Mouse (Mus musculus) layer of hippocampus, adult 8-10 months (tissue): ENCODE data around the gene Wdr25. TPM values are rescaled to one million over a fixed set of nuclear protein-coding genes. Genes with fewer than 3 reads are reported as not detected.

Experiments used
- DNase-seq, 2 experiments: peaks; one replicate each; pipeline ENCODE4 v3.0.0; 2022; ENCODE audit warnings: low spot score in 2 of 2
- total RNA-seq, 4 experiments: library from RNA; stranded (reverse); gene quantifications; 2 replicates each; pipeline ENCODE4 v1.2.4; 2022

The Wdr25 gene
- total RNA-seq, 4 experiments from 2014 or later: 9.9 to 15.6 (median 12.6) TPM

DNA sequence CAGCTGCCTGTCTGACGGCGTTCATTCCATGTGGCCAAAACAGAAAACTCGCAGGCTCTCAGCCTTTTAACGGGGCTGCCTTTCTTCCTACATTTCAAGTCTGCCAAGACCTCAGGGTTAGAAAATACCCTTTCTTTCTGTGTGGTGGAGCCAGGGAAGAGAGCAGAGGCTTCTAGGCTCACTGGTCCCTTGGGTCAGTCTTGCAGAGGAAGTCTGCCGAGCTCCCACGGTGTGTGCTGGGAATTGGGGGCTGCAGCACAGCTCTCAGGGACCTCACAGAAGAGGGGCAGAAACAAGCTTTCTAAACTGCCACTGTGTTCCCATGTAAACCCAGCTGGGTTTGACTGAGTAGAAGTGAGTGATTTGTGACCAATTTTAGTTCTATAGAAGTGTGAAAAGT is 40.8 kb downstream of the Wdr25 start:
- DNase-seq: no peak

DNA sequence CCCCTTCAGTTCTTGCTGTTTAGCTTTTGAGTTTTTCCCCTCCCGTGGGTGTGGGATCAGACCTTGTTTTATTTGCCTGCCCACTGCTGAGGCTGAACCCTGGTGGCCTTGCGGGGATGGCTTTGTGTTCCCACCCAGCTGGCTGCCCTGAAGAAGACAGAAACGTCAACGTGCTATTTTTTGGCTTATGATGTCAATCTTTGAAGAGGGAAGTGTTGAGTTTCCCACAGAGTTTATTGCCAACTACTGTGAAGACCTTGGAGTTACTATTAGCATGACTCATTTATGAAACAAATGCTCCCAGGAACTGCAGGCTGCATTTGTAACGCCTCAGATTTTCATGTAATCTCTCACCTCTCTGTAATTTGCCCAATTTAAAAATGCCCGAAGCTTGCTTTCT is 43.4 kb downstream of the Wdr25 start:
- DNase-seq: no peak

DNA sequence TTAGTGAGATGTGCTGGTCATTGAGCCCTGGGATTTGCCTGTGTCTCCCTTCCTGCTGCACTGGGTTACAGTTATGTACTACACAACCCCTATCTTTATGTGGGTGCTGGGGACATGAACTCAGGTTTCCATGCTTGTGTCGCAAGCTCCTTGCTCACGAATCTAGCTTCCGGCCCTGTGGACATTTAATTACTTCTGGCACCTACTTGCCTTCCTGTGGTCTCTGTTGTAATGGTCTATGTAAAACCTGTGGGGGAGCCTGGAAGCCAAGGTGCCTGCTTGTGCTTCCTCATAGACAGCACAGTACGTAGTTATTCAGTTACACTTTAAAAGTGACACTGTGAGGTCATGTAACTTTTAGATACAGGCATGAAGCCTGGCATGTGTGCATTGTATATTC is 44.1 kb downstream of the Wdr25 start:
- DNase-seq: no peak

DNA sequence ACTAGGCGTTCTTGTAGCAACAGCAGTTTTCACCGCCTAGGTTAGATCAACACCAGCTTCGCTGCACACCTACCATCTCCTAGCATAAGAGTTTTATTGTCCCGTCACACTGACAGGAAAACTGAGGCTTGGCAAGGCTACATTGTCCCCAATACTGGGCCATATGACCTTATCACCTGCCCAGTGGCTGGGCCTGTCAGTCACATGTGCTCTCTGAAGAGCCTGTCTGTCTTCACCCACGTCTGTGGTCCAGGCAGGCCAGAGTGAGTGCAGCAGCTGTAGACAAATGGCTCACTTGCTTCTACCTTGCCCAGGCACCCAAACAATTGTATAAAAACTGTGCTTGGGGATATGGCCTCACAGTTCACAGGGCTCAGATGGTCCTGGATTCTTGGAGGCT is 45.4 kb downstream of the Wdr25 start:
- no peak for DNase-seq

DNA sequence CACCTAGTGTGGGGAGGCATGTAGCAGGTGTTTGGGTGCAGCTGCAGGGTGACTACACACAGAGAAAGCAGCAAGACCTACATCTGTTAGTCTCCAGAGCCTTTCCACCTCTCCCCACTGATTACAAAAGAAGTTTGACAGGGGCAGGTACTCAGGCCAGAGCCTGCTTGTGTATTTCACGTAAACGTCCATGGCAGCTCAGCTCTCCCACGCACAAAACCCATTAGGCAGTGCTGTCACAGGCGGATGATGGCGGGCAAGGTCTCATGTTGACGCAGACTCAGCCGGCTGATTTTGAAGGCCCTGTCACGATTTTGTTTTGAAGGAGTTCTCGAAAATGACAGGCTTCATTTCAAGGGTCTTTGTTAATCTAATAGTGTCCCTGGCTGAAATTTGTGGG is 45.9 kb downstream of the Wdr25 start:
- DNase-seq: no peak

DNA sequence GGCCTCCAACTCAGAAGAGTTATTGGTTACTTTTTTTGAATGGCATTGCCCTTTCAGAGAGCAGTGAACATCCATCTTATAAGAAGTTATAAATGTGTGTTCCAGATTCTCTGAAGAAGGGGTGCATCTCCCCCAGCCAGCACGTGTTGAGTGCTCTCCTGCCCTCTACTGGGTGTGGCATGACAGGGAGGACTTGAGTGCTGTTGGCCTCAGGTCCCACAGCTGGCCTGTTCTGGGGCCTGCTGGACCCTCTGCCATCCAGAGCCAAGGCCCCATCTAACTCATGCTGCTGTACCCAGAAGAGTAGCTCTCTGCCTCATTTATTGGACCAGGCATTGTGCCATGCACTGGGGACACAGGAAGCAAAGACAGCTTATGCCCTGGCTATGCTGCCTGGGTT is 46.8 kb downstream of the Wdr25 start:
- DNase-seq: no peak

DNA sequence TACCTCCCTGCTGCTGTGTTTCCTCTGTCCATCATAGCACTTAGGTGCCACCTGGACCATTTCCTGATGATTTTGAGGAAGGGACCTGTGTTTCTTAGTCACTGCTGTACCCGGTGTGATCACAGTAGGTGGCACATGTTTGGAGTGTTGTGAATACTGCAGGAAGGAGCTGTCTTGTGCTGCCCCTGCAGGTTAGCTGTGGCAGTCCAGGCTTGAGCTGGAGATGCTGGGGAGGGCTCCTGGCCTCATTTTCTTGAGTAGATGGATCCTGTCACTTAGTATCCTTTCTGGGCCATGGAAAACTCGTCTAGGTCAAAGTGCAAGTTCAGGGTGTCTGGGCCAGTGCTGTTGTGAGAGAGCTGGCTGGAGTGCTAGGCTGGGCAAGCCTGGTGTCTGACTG is 47.9 kb downstream of the Wdr25 start:
- DNase-seq: no peak

DNA sequence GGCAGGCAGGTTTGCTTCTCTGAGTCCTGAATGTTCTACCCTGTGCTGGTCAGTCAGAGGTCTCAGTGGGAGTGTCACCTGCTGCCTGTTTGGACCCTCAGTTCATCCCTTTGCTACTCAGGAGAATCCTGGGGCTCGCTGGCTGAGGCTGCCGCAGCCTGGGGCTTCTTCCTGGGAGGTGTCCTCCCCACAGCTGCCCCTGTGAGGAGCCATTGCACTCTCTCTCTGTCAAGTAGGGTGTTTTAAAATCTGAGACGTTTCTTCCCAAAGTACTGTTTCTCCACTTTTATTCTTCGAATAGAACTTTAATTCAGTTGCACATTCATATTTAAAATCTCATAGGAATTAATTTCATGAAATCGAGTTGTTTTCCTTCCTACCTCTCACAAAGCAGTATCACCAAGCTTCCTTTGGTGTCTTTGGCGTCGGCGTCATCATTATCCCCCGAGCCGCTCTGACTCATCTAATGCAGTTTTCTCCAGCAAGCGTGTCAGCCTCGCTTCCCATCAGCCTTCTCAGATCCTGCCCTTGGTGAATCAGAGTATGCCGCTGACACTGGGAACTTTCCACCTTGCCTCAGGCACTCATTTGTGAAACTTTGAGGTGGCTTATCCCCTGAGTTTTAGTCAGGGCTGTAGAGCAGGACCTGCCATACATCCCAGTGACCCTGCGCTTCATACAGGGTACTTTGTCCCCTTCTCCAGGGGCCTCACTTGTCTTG is 48.9 kb downstream of the Wdr25 start:
- no peak for DNase-seq

DNA sequence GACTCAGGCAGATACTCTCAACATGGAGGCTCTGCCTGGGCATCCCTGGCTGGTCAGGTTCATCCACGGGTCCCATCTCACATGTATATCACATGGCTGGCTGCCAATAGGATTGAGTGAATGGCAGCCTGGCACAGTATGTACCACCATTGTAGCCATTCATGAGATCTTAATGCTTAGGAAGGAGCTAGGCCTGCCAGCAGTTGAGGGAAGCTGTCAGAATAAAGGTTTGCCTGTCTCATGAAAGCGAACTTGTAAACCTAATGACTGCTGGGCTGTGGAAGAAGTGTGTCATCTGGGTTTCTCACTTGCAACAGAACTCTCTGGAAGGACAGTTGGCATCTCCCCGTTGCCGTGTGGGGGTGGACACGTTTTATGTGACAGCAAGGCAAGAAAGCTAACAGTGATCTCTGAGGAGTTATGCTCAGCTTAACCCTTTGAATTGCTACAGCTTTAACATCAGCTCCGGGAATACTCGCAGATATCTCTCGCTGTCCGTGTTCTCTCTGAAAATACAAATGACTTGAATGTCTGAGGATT is 59.6 kb downstream of the Wdr25 start:
- peak; percentile 23 to 40 for DNase-seq

DNA sequence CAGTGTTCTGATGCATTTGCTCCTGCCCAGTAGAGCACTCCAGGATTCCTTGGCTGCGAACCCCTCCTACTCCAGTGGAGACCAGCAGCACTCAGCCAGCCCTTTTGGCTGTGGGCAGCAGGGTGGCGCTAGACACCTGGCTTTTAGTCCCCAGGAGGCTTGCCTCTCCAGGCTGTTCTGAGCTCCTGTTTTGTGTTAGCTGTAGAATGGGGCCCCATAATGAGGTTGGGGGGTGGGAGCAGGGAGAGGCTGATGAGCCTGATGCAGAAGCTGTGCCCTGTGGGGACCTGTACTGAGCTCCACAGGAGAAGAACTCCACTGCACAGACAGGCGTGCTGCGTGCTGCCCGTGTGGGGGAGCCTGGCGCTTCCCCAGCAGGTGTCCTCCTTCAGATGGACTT is 60.4 kb downstream of the Wdr25 start:
- no peak for DNase-seq

DNA sequence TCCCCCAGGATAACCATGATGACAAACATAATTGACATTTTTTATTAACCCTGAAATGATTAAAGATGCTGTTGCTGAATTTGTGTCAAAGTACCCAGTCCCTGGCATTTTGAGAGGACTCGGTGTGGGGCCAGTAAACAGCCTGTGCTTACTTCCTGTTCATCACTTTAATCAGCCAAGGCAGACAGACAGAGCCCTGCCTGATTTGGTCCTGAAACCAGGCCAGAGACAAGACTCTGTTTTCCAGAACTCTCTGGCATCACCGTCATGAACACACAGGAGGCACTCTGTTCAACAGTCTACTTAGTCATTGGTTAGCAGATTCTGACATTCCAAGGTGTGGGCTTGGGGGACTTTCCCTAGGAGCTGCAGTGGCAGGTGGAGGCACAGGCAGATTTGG is 61.0 kb downstream of the Wdr25 start:
- no peak for DNase-seq

DNA sequence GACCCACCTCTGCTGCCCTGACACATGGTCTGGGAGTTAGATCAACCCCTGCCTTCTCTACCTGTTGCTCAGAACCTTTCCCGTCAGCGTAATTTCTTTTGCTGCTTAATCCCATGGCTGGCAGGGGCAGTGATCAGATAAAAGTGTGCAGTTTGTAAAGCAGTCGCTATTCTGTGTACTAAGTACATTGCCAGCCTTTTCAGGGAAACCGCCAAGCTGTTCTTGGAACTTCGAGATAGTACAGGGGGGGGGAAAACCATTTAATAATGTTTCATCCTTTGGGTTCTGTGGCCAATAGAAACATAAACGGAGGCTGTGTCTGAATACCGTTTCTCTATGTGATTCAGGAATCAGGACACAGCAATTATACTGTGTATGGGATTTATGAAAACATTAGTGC is 65.1 kb downstream of the Wdr25 start:
- DNase-seq: no peak

DNA sequence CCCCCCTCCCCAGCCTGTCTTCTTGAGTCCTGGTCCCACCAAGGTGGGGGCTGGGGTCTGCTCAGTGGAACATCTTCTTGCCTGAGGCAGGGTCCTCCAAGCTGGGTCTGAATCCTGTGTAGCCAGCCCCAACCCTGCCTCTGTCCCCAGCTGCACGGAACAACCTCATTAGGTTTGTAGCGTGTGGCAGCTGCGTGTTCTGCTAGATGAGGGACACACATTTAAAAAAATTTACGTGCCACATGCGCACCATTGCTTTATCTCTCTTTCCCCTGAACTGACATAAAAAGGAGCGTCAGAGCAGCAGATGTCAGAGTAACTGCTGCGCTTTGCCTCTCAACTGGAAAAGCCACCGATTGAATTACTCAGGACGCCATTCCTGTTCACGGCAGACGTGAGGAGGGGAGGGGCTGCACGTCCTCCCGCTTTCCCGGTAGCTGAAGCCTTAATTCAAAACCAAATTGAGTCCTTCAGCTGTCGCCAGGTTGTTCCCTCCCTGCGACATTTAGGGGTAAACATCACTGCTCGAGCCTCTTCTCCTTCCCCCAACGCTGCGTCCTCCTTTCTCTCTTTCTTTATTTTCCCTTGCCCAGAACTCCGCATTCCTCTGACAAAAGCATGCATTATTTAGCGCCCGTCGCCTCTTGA is 65.7 kb downstream of the Wdr25 start:
- no peak for DNase-seq

DNA sequence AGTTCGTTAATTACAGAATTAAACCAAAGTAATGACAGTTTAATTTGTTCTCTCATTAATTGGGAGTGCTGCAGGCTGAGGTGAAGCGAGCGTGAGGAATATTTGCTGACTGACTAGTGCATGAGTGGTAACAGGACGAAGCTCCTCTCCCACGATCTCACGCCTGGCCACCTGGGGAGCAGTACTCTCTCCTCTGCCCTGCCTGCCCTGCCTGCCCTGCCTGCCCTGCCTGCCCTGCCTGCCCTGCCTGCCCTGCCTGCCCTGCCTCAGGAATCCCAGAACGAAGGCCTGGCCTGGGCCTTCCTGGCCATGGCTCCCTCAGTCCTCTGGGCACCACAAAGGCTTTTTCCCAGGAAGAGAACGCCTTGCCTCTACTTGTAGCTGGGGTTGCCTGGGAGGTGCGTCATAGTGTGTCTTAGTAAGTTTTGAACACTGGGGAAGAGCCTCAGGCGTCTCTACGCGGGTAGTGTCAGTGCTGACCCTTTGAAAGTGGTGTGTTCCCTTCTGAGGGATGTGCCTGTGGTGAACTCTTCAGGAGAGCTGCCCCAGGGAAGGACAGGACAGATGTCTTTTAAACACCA is 66.3 kb downstream of the Wdr25 start:
- DNase-seq: no peak

DNA sequence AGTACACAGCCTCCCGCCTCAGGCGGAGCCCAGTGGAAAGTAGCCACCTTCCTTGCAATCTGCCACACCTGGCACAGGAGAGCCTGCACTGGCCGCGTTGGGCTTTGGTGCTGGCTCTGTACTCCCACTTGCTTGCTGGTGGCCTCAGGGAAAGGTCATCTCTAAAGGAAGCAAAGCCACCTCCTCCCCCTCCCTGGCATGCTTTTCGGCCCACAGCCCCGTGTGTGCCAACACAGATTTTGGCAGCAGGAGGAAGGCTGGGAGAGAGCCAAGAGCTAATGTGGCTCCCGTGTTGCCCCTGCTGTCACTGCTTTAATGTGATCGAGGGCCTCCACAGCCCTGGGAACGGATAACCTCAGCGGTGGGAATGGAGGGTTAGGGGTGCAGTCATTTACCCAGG is 66.8 kb downstream of the Wdr25 start:
- DNase-seq: peak; percentile 34 to 57

DNA sequence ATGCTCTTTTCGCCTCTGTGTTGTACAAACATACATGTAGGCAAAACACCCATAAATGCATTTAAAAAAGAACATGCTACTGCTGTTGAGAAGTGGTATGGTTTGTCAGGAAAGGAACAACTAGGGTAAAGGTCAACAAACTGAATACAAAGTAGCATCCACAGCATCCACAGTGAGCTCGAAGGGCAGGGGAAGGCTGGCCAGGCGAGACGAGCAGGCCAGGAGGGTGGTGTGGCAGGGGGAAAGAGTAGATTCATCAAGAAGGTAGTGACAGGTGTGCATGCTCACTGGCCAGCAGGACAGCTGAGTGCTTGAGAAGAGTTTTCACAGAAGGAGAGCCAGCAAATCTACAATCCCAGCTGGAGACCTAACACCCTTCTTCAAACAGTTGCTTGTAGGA is 74.2 kb downstream of the Wdr25 start:
- no peak for DNase-seq

DNA sequence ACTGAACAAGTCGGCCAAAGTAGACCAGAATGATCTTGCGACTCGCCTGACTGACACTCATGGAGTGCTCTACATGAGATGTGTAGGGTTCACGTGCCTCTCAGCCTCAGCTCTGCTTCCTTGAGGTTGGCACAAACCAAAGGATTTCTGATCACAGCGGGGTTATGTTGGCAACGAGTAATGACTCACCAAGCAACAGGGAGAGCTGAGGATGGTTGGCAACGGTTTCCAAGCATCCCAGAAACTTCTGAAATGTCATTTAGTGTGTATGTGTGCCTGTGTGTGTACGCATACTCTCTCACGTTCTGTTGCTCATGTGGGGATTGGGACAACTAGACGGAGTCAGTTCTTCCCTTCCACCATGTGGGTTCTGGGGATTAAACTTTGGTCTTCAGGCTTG is 74.6 kb downstream of the Wdr25 start:
- peak; percentile 51 to 62 for DNase-seq

DNA sequence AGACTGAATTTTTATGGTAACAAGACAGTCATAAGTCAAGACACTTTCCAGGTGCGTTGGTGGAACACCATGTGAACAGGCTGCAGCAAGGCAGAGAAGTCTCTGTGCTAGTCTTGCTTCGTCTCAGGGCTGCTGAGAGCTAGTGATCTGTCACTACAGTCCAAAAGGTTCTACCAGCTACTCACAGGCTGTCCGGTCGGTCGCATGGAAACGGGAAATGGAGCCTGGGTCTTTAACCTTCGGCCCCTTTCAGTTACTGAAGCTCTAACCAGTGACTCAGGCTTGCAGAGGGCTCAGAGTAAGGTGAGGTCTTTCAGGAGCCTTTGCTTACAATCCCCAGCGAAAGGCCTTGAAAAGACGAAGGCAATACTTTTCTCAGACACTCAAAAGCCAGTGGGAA is 78.0 kb downstream of the Wdr25 start:
- no peak for DNase-seq

DNA sequence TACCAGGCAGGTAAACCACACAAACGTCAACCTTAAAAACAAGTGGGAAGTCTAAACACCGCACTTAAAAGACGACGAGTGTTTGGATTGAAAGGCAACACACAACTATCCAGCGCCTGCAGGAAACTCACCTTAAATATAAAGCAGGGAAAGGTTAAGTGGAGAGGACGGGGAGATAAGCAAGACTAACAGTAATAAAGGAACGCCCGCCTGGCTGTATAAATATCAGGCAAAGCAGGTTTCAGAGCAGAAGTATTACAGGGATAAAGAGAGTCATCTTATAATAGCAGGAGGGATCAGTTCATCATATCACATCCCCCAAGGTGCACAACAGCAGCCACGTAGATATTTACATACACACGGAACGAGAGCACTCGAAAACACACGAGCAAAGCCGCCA is 78.8 kb downstream of the Wdr25 start:
- no peak for DNase-seq

DNA sequence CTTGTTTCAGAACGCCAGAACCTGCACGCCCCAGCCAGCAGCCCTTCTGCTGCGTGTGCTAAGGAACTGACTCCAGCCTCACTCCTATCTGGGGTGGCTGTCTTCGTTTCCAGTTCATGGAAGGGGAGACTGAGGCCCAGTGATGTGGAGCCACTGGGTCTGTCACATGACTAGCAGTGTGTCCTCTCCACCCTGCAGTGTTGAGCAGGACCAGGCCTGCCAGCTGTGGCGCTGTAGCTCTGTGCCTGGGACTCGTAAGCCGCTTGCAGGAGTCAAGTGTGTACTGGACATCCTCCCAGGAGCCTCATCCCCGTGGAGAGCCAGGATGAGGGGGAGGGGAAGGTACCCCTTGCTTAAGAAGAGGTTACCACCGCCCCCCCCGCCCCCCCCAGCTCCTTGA is 86.5 kb downstream of the Wdr25 start:
- DNase-seq: no peak

DNA sequence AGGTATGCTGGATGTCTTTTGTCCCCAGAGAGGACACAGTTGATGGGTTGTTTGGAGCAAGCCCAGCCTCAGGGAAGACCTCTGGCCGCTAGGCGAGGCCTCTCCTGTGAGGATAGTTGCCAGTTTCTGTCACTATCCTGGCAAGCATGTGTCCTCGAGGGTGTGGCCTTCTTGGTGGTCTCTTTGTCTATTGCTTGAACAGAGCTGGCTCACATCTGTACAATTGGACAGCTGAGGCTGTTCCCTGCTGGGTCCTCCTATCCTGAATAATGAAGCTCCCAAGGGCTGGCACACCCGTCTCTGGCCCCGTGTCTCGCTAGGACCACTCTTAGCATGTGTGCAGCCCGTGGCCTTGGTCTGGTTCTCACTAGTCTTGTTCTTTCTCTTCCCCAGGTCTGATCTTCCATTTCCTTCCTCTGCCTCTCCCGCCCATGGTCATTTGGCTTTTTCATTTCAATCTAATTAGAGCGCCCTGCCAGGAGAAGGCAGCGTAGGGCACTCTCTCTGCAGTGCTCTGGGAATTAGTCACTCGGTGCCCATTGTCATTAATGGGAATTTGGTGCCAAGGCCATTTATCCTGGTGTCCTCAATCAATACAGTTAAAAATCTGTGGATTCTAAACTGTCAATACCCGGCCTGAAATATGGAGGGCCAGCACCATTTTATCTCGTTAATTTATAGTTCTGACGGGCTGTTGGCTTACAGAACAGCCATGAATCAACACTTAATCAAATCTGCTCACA is 88.7 kb downstream of the Wdr25 start:
- DNase-seq: no peak

DNA sequence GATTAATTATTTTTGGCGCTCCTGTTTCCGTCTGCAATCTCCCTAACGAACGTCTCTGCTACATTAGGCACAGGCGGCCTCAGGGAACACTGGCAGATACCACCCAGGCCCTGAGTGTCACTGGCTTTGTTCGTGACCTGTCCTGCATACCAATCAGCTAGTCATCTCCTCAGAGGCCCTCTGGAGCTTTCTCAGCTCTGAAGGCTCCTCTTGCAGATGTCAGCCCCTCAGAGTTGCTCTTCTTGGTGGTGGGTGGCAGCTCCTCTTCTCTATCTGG is 89.2 kb downstream of the Wdr25 start:
- no peak for DNase-seq
